Mouse (Mus musculus) hindlimb bud, embryonic 11.5 days (tissue): ENCODE data around the gene Mesp1.

Experiments used
- DNase-seq: peaks from one replicate; pipeline ENCODE4 v3.0.0-alpha.2; 2012; ENCODE audit warnings: low read depth, low spot score; ENCODE audit errors: extremely low spot score

Gene Mesp1

GRCm38 (mm10) chr7:79793688-79794087, at the start of gene Mesp1:
Gene Mesp1, minus strand, starts transcription at chr7:79793788.
- DNase-seq: no peak

- DNase-seq: no peak
These were observed 48.6 kb upstream of the Mesp1 start for GRCm38 (mm10) chr7:79842163-79842562.

GRCm38 (mm10) chr7:79837247-79837646, 43.7 kb upstream of the Mesp1 start:
- no peak for DNase-seq

- DNase-seq: no peak
These were observed 41.6 kb upstream of the Mesp1 start for GRCm38 (mm10) chr7:79835196-79835595.

GRCm38 (mm10) chr7:79832980-79833379, 39.4 kb upstream of the Mesp1 start:
- DNase-seq: no peak

- no peak for DNase-seq
These were observed 38.0 kb upstream of the Mesp1 start for GRCm38 (mm10) chr7:79831585-79831984.

- no peak for DNase-seq
These were observed 37.6 kb upstream of the Mesp1 start for GRCm38 (mm10) chr7:79831145-79831544.

GRCm38 (mm10) chr7:79828341-79828740, 34.8 kb upstream of the Mesp1 start:
- no peak for DNase-seq

- DNase-seq: no peak
These were observed 28.6 kb upstream of the Mesp1 start for GRCm38 (mm10) chr7:79822092-79822695.

GRCm38 (mm10) chr7:79819996-79820395, 26.4 kb upstream of the Mesp1 start:
- DNase-seq: no peak

- no peak for DNase-seq
These were observed 25.9 kb upstream of the Mesp1 start for GRCm38 (mm10) chr7:79819515-79819914.

GRCm38 (mm10) chr7:79818321-79818720, 24.7 kb upstream of the Mesp1 start:
- DNase-seq: no peak

GRCm38 (mm10) chr7:79813409-79813808, 19.8 kb upstream of the Mesp1 start:
- no peak for DNase-seq

GRCm38 (mm10) chr7:79810611-79811506, 17.3 kb upstream of the Mesp1 start, which contains the start of gene Mesp2:
Gene Mesp2, plus strand, starts transcription at chr7:79810727.
- DNase-seq: peak; percentile 14

- DNase-seq: no peak
These were observed 15.0 kb upstream of the Mesp1 start for GRCm38 (mm10) chr7:79808561-79808960.

GRCm38 (mm10) chr7:79803887-79804286, 10.3 kb upstream of the Mesp1 start:
- no peak for DNase-seq

- DNase-seq: no peak
These were observed 8.4 kb upstream of the Mesp1 start for GRCm38 (mm10) chr7:79802037-79802436.

- no peak for DNase-seq
These were observed 7.8 kb upstream of the Mesp1 start for GRCm38 (mm10) chr7:79801391-79801790.

- DNase-seq: no peak
These were observed 6.7 kb upstream of the Mesp1 start for GRCm38 (mm10) chr7:79800336-79800735.

- no peak for DNase-seq
These were observed 5.9 kb upstream of the Mesp1 start for GRCm38 (mm10) chr7:79799506-79799905.

GRCm38 (mm10) chr7:79799048-79799447, 5.5 kb upstream of the Mesp1 start:
- DNase-seq: peak; percentile 88

- DNase-seq: no peak
These were observed 5.0 kb upstream of the Mesp1 start for GRCm38 (mm10) chr7:79798606-79799005.
